Mouse (Mus musculus) liver, embryonic 14.5 days (tissue): ENCODE measurements around the gene Coro7. TPM values are rescaled to one million over a fixed set of nuclear protein-coding genes. Genes with fewer than 3 reads are reported as not detected.

Source experiments
- ATAC-seq: fragments of 200-750 bp; cut with Nextera tagmentation; 2 replicates; pipeline ENCODE4 v1.8.0; 2017; ENCODE audit warnings: moderate number of reproducible peaks, mild to moderate bottlenecking, moderate library complexity; ENCODE audit not compliant: insufficient read depth
- DNase-seq, 3 experiments: peaks; one replicate each; pipeline ENCODE4 v3.0.0-alpha.2; 2012 to 2013; ENCODE audit warnings: low read depth in 3 of 3, low spot score in 3 of 3
- H3K27ac ChIP-seq: fragments of 300-500 bp; sonication (generic); 2 replicates; pipeline ENCODE4 v1.5.1; 2014; ENCODE audit warnings: moderate library complexity, mild to moderate bottlenecking, control low read depth, inconsistent platforms
- H3K27me3 ChIP-seq: fragments of 300-500 bp; sonication (generic); 2 replicates; pipeline ENCODE4 v1.6.1; 2014; ENCODE audit warnings: mild to moderate bottlenecking, low read length, moderate library complexity; ENCODE audit not compliant: control insufficient read depth, insufficient read depth
- H3K36me3 ChIP-seq: fragments of 300-500 bp; sonication (generic); replicated peaks from 2 replicates; pipeline ENCODE4 v1.6.1; 2014; ENCODE audit warnings: low read depth; ENCODE audit not compliant: control insufficient read depth, insufficient read depth
- H3K4me1 ChIP-seq, 2 experiments: fragments of 200-500 bp in 1 of 2; fragments of 300-500 bp in 1 of 2; sonication (generic) in 1 of 2; replicated peaks; 2 replicates each; pipeline ENCODE4 v1.6.1; 2012 to 2014; ENCODE audit warnings: antibody characterized with exemption in 1 of 2, inconsistent platforms in 1 of 2, low read length in 1 of 2; ENCODE audit not compliant: control insufficient read depth in 2 of 2, insufficient read depth in 2 of 2
- H3K4me2 ChIP-seq: fragments of 300-500 bp; sonication (generic); 2 replicates; pipeline ENCODE4 v1.6.1; 2014; ENCODE audit warnings: low read depth, mild to moderate bottlenecking, control low read depth, moderate library complexity
- H3K4me3 ChIP-seq, 2 experiments: fragments of 200-500 bp in 1 of 2; fragments of 300-500 bp in 1 of 2; sonication (generic) in 1 of 2; 2 replicates each; pipeline ENCODE4 v1.5.1; 2012 to 2014; ENCODE audit warnings: low read depth in 2 of 2, low read length in 2 of 2, mild to moderate bottlenecking in 2 of 2, control low read depth in 1 of 2, inconsistent platforms in 1 of 2, moderate library complexity in 1 of 2; ENCODE audit not compliant: insufficient read depth in 1 of 2
- H3K9ac ChIP-seq: fragments of 300-500 bp; sonication (generic); replicated peaks from 2 replicates; pipeline ENCODE4 v1.6.1; 2014; ENCODE audit warnings: mild to moderate bottlenecking, control low read depth, moderate library complexity
- H3K9me3 ChIP-seq: fragments of 300-500 bp; sonication (generic); 2 replicates; pipeline ENCODE4 v1.6.1; 2016; ENCODE audit warnings: low read length, mixed read lengths; ENCODE audit not compliant: control insufficient read depth
- CTCF ChIP-seq: IDR thresholded peaks from 2 replicates; pipeline ENCODE4 v1.5.1; 2016; ENCODE audit warnings: antibody characterized with exemption, low read depth, control low read depth
- EP300 ChIP-seq: IDR thresholded peaks from 2 replicates; pipeline ENCODE4 v1.6.1; 2016; ENCODE audit warnings: antibody characterized with exemption, low read depth
- WGBS: fragments of 180-500 bp; shearing (Covaris S2); extraction: QIAGEN DNeasy Blood & Tissue Kit; methylation state at CpG from one replicate; pipeline ENCODE4 v1.1.7; 2014; ENCODE audit not compliant: insufficient replicate concordance; 5-methylcytosine and 5-hydroxymethylcytosine counted together
- polyA plus RNA-seq, 2 experiments: library from polyadenylated mRNA; depleted of rRNA in 1 of 2; stranded (reverse) in 1 of 2; unstranded in 1 of 2; fragments of >200 nt; fragmentation: Nextera tagmentation in 1 of 2; extraction: Ambion mirVana in 1 of 2; gene quantifications; 2 replicates each; pipeline versions ENCODE4 v1.2.1 to v1.2.3; 2012 to 2014

Gene Coro7
- polyA plus RNA-seq, 2 experiments: 5.1 to 10.4 TPM

GRCm38 (mm10) chr16:4646831-4647230 is 32.7 kb downstream of the Coro7 start:
- TF ChIP-seq EP300: no peak
- TF ChIP-seq CTCF: no peak
- Histone ChIP-seq H3K4me3 (no peak overlapping the region), H3K9ac (no peak overlapping the region), H3K9me3 (no peaks in the 10 kb centered on the region), H3K27ac (no peak overlapping the region), H3K4me1 (0 out of 4 replicates have a peak, but pooled peaks cover 0 to 2% of the 10 kb centered on the region in 2 experiments), H3K27me3 (no peaks in the 10 kb centered on the region), H3K36me3 (no peaks in the 10 kb centered on the region), H3K4me2 (no peak overlapping the region)
- ATAC-seq: no peak
- 80% methylated on average over 4 of the region's 4 CpGs for WGBS
- no peak for DNase-seq

- TF ChIP-seq CTCF: no peak
- TF ChIP-seq EP300: no peak
- Histone ChIP-seq H3K27me3 (no peaks in the 10 kb centered on the region), H3K9me3 (no peaks in the 10 kb centered on the region), H3K4me2 (no peak overlapping the region), H3K4me3 (no peak overlapping the region), H3K36me3 (no peaks in the 10 kb centered on the region), H3K27ac (no peak overlapping the region), H3K9ac (no peak overlapping the region), H3K4me1 (peaks cover 0 to 7% of the 10 kb centered on the region in 2 experiments; a peak in 1 of 4 replicates)
- ATAC-seq (no peak), DNase-seq (no peak)
- WGBS: 70% methylated on average over 4 of the region's 4 CpGs
Measured at GRCm38 (mm10) chr16:4645867-4646266, 33.7 kb downstream of the Coro7 start.

GRCm38 (mm10) chr16:4643670-4644419 is 35.7 kb downstream of the Coro7 start:
- Histone ChIP-seq H3K36me3 (no peaks in the 10 kb centered on the region), H3K9ac (no peak overlapping the region), H3K27ac (no peak overlapping the region), H3K4me1 (peaks cover 6 to 15% of the 10 kb centered on the region in 2 experiments; a peak in 3 of 4 replicates), H3K27me3 (no peaks in the 10 kb centered on the region), H3K9me3 (no peaks in the 10 kb centered on the region), H3K4me2 (no peak overlapping the region), H3K4me3 (no peak overlapping the region)
- WGBS: 69% methylated on average over 11 of the region's 11 CpGs
- no peak for DNase-seq
- TF ChIP-seq CTCF (no peak), EP300 (no peak)
- ATAC-seq: no peak

- Histone ChIP-seq H3K4me3 (no peak overlapping the region), H3K9me3 (no peaks in the 10 kb centered on the region), H3K36me3 (no peaks in the 10 kb centered on the region), H3K27ac (no peak overlapping the region), H3K27me3 (no peaks in the 10 kb centered on the region), H3K4me1 (peaks cover 6 to 15% of the 10 kb centered on the region in 2 experiments; a peak in 3 of 4 replicates), H3K4me2 (no peak overlapping the region), H3K9ac (no peak overlapping the region)
- DNase-seq (no peak), ATAC-seq (no peak)
- no peak for TF ChIP-seq CTCF
- TF ChIP-seq EP300: no peak
- 86% methylated on average over 6 of the region's 6 CpGs for WGBS
Measured at GRCm38 (mm10) chr16:4642937-4643336, 36.6 kb downstream of the Coro7 start.

- Histone ChIP-seq H3K9me3 (no peaks in the 10 kb centered on the region), H3K4me3 (no peak overlapping the region), H3K4me2 (no peak overlapping the region), H3K36me3 (no peaks in the 10 kb centered on the region), H3K9ac (no peak overlapping the region), H3K27ac (no peak overlapping the region), H3K4me1 (peaks cover 6 to 15% of the 10 kb centered on the region in 2 experiments; a peak in 3 of 4 replicates), H3K27me3 (no peaks in the 10 kb centered on the region)
- ATAC-seq (no peak), DNase-seq (no peak)
- 72% methylated on average over 13 of the region's 13 CpGs for WGBS
- TF ChIP-seq EP300: no peak
- TF ChIP-seq CTCF: no peak
Measured at GRCm38 (mm10) chr16:4642190-4642589, 37.4 kb downstream of the Coro7 start.
